Mouse (Mus musculus): Measurements from ENCODE around the gene Wdr49. TPM values are rescaled to one million over a fixed set of nuclear protein-coding genes. Genes with fewer than 3 reads are reported as not detected.
"Not testable (repeated sequence)": the region's sequence is repeated elsewhere in the genome, so short reads cannot be mapped to it uniquely, and the experiment has no call there.

The Wdr49 gene
- polyA plus RNA-seq, 1 experiment from 2014 or later: not detected

DNA sequence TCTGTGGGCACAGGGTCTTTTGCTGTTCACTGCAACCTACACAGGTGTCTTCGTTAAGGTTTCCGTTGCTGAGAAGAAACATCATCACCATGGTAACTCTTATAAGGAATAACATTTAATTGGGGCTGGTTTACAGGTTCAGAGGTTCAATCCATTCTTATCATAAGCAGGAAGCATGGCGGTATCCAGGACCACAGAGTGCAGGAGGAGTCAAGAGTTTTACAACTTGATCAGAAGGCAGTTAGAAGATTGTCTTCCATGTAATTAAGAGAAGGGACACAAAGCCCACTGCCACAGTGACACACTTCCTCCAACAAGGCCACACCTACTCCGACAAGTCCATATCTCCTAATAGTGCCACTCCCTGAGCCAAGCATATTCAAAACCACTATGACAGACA lies 173.1 kb downstream of the Wdr49 start:
- 81% methylated on average over 4 of the region's 4 CpGs for WGBS
- no peak overlapping the region for H3K9ac ChIP-seq (replicated peaks; ENCODE audit: low read depth)
- no peak overlapping the region for H3K4me2 ChIP-seq (replicated peaks; ENCODE audit: low read depth, low read length)
- no peak for ATAC-seq
- H3K27ac ChIP-seq (ENCODE audit: low read length): no peak overlapping the region
- no peaks in the 10 kb centered on the region for H3K4me1 ChIP-seq (ENCODE audit: insufficient read depth, low read depth, low read length)
- no peaks in the 10 kb centered on the region for H3K9me3 ChIP-seq (ENCODE audit: low read length)
- H3K4me3 ChIP-seq (ENCODE audit: low read depth, low read length): no peak overlapping the region
- H3K36me3 ChIP-seq (ENCODE audit: insufficient read depth, low read length): no peaks in the 10 kb centered on the region
- H3K27me3 ChIP-seq (replicated peaks; ENCODE audit: insufficient read depth, low read length): no peaks in the 10 kb centered on the region
- no peak for DNase-seq (ENCODE audit: low spot score)
- TF ChIP-seq EP300 (IDR thresholded peaks at IDR 0.05) (no peak), CTCF (IDR thresholded peaks at IDR 0.05) (no peak)

- WGBS: 56% methylated on average over 3 of the region's 3 CpGs
- no peak overlapping the region for H3K27ac ChIP-seq (ENCODE audit: low read length)
- H3K9me3 ChIP-seq (ENCODE audit: low read length): no peaks in the 10 kb centered on the region
- TF ChIP-seq EP300 (IDR thresholded peaks at IDR 0.05): no peak
- no peak for TF ChIP-seq CTCF (IDR thresholded peaks at IDR 0.05)
- no peaks in the 10 kb centered on the region for H3K36me3 ChIP-seq (ENCODE audit: insufficient read depth, low read length)
- DNase-seq (ENCODE audit: low spot score) (no peak), ATAC-seq (no peak)
- no peaks in the 10 kb centered on the region for H3K4me1 ChIP-seq (ENCODE audit: insufficient read depth, low read depth, low read length)
- no peak overlapping the region for H3K9ac ChIP-seq (replicated peaks; ENCODE audit: low read depth)
- H3K4me3 ChIP-seq (ENCODE audit: low read depth, low read length): no peak overlapping the region
- no peaks in the 10 kb centered on the region for H3K27me3 ChIP-seq (replicated peaks; ENCODE audit: insufficient read depth, low read length)
- no peak overlapping the region for H3K4me2 ChIP-seq (replicated peaks; ENCODE audit: low read depth, low read length)
Measured at GRCm38 (mm10) chr3:75308228-75308627, 173.7 kb downstream of the Wdr49 start.

GRCm38 (mm10) chr3:75305584-75305983 lies 176.4 kb downstream of the Wdr49 start:
- Histone ChIP-seq H3K27me3 (replicated peaks; ENCODE audit: insufficient read depth, low read length) (no peaks in the 10 kb centered on the region), H3K9me3 (ENCODE audit: low read length) (no peaks in the 10 kb centered on the region), H3K4me2 (replicated peaks; ENCODE audit: low read depth, low read length) (no peak overlapping the region), H3K4me1 (ENCODE audit: insufficient read depth, low read depth, low read length) (no peaks in the 10 kb centered on the region), H3K36me3 (ENCODE audit: insufficient read depth, low read length) (no peaks in the 10 kb centered on the region), H3K4me3 (ENCODE audit: low read depth, low read length) (no peak overlapping the region), H3K9ac (replicated peaks; ENCODE audit: low read depth) (no peak overlapping the region), H3K27ac (ENCODE audit: low read length) (no peak overlapping the region)
- TF ChIP-seq CTCF (IDR thresholded peaks at IDR 0.05) (no peak), EP300 (IDR thresholded peaks at IDR 0.05) (no peak)
- WGBS: 79% methylated on average over 3 of the region's 3 CpGs
- ATAC-seq: no peak
- DNase-seq (ENCODE audit: low spot score): no peak

- Histone ChIP-seq H3K36me3 (ENCODE audit: insufficient read depth, low read length) (no peaks in the 10 kb centered on the region), H3K4me2 (replicated peaks; ENCODE audit: low read depth, low read length) (no peak overlapping the region), H3K9me3 (ENCODE audit: low read length) (no peaks in the 10 kb centered on the region), H3K27ac (ENCODE audit: low read length) (no peak overlapping the region), H3K4me3 (ENCODE audit: low read depth, low read length) (no peak overlapping the region), H3K9ac (replicated peaks; ENCODE audit: low read depth) (no peak overlapping the region), H3K4me1 (ENCODE audit: insufficient read depth, low read depth, low read length) (no peaks in the 10 kb centered on the region), H3K27me3 (replicated peaks; ENCODE audit: insufficient read depth, low read length) (no peaks in the 10 kb centered on the region)
- DNase-seq (ENCODE audit: low spot score): no peak
- no peak for ATAC-seq
- 86% methylated on average over 5 of the region's 5 CpGs for WGBS
- TF ChIP-seq EP300 (IDR thresholded peaks at IDR 0.05) (no peak), CTCF (IDR thresholded peaks at IDR 0.05) (no peak)
Measured at GRCm38 (mm10) chr3:75304621-75305020, 177.3 kb downstream of the Wdr49 start.

- H3K4me1 ChIP-seq (ENCODE audit: insufficient read depth, low read depth, low read length): no peaks in the 10 kb centered on the region
- H3K4me2 ChIP-seq (replicated peaks; ENCODE audit: low read depth, low read length): no peak overlapping the region
- no peak overlapping the region for H3K27ac ChIP-seq (ENCODE audit: low read length)
- WGBS: 91% methylated on average over 2 of the region's 2 CpGs
- ATAC-seq (no peak), DNase-seq (ENCODE audit: low spot score) (no peak)
- TF ChIP-seq EP300 (IDR thresholded peaks at IDR 0.05) (no peak), CTCF (IDR thresholded peaks at IDR 0.05) (no peak)
- H3K4me3 ChIP-seq (ENCODE audit: low read depth, low read length): no peak overlapping the region
- H3K27me3 ChIP-seq (replicated peaks; ENCODE audit: insufficient read depth, low read length): no peaks in the 10 kb centered on the region
- no peaks in the 10 kb centered on the region for H3K36me3 ChIP-seq (ENCODE audit: insufficient read depth, low read length)
- no peaks in the 10 kb centered on the region for H3K9me3 ChIP-seq (ENCODE audit: low read length)
- H3K9ac ChIP-seq (replicated peaks; ENCODE audit: low read depth): no peak overlapping the region
Measured at GRCm38 (mm10) chr3:75301072-75301471, 180.9 kb downstream of the Wdr49 start.

DNA sequence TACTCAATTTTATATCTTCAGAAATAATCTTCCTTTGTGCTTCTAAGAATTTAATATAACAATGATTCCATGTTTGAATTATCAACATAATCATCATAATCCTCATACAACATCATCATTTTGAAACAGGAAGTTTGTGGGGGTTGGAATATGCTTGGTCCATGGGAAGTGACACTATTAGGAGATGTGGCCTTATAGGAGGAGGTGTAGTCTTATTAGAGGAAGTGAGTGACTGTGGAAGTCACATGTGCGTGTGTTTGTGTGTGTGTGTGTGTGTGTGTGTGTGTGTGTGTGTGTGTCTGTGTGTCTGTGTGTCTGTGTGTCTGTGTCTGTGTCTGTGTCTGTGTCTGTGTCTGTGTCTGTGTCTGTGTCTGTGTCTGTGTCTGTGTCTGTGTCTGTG lies 182.5 kb downstream of the Wdr49 start:
- H3K4me2 ChIP-seq (replicated peaks; ENCODE audit: low read depth, low read length); H3K27me3 ChIP-seq (replicated peaks; ENCODE audit: insufficient read depth, low read length); H3K9ac ChIP-seq (replicated peaks; ENCODE audit: low read depth); H3K36me3 ChIP-seq (ENCODE audit: insufficient read depth, low read length); ATAC-seq; H3K27ac ChIP-seq (ENCODE audit: low read length); H3K9me3 ChIP-seq (ENCODE audit: low read length); H3K4me3 ChIP-seq (ENCODE audit: low read depth, low read length); H3K4me1 ChIP-seq (ENCODE audit: insufficient read depth, low read depth, low read length): not testable (repeated sequence)
- 73% methylated on average over 1 of the region's 1 CpGs for WGBS
- peak; percentile 9 for DNase-seq (ENCODE audit: low spot score)

GRCm38 (mm10) chr3:75297758-75298111 lies 184.2 kb downstream of the Wdr49 start:
- ATAC-seq (no peak), DNase-seq (ENCODE audit: low spot score) (no peak)
- 44% methylated on average over 3 of the region's 3 CpGs for WGBS
- H3K4me2 ChIP-seq (replicated peaks; ENCODE audit: low read depth, low read length): no peak overlapping the region
- H3K4me1 ChIP-seq (ENCODE audit: insufficient read depth, low read depth, low read length): no peaks in the 10 kb centered on the region
- no peaks in the 10 kb centered on the region for H3K36me3 ChIP-seq (ENCODE audit: insufficient read depth, low read length)
- H3K9me3 ChIP-seq (ENCODE audit: low read length): no peaks in the 10 kb centered on the region
- no peak overlapping the region for H3K4me3 ChIP-seq (ENCODE audit: low read depth, low read length)
- H3K27me3 ChIP-seq (replicated peaks; ENCODE audit: insufficient read depth, low read length): no peaks in the 10 kb centered on the region
- TF ChIP-seq CTCF (IDR thresholded peaks at IDR 0.05): no peak
- TF ChIP-seq EP300 (IDR thresholded peaks at IDR 0.05): no peak
- no peak overlapping the region for H3K9ac ChIP-seq (replicated peaks; ENCODE audit: low read depth)
- no peak overlapping the region for H3K27ac ChIP-seq (ENCODE audit: low read length)

Measured in lung, postnatal 0 days (tissue).